Mouse (Mus musculus): ENCODE data around the gene Tmcc3.

Gene Tmcc3

GRCm38 (mm10) chr10:94360664-94361063 lies 48.9 kb downstream of the Tmcc3 start:
- DNase-seq (ENCODE audit: low spot score in 2 of 2) = no peak

- DNase-seq (ENCODE audit: low spot score in 2 of 2) = no peak
Observed at GRCm38 (mm10) chr10:94371293-94371692, 59.5 kb downstream of the Tmcc3 start.

- DNase-seq (ENCODE audit: low spot score in 2 of 2) = no peak
Observed at GRCm38 (mm10) chr10:94376941-94377340, 65.2 kb downstream of the Tmcc3 start.

- peak in 1 of 2 experiments; percentile 27 for DNase-seq (ENCODE audit: low spot score in 2 of 2)
Observed at GRCm38 (mm10) chr10:94377844-94378243, 66.1 kb downstream of the Tmcc3 start.

GRCm38 (mm10) chr10:94378383-94378782 lies 66.6 kb downstream of the Tmcc3 start:
- peak; percentile 90 to 91 for DNase-seq (ENCODE audit: low spot score in 2 of 2)

- no peak for DNase-seq (ENCODE audit: low spot score in 2 of 2)
Observed at GRCm38 (mm10) chr10:94380082-94380481, 68.3 kb downstream of the Tmcc3 start.

GRCm38 (mm10) chr10:94380662-94381392 lies 69.1 kb downstream of the Tmcc3 start:
- no peak for DNase-seq (ENCODE audit: low spot score in 2 of 2)

GRCm38 (mm10) chr10:94381393-94381740 lies 69.6 kb downstream of the Tmcc3 start:
- DNase-seq (ENCODE audit: low spot score in 2 of 2) = no peak

- DNase-seq (ENCODE audit: low spot score in 2 of 2) = no peak
Observed at GRCm38 (mm10) chr10:94382618-94383017, 70.9 kb downstream of the Tmcc3 start.

GRCm38 (mm10) chr10:94383565-94383964 lies 71.8 kb downstream of the Tmcc3 start:
- DNase-seq (ENCODE audit: low spot score in 2 of 2) = no peak

GRCm38 (mm10) chr10:94389219-94389618 lies 77.5 kb downstream of the Tmcc3 start:
- DNase-seq (ENCODE audit: low spot score in 2 of 2) = no peak

GRCm38 (mm10) chr10:94391049-94391448 lies 79.3 kb downstream of the Tmcc3 start:
- no peak for DNase-seq (ENCODE audit: low spot score in 2 of 2)

- no peak for DNase-seq (ENCODE audit: low spot score in 2 of 2)
Observed at GRCm38 (mm10) chr10:94394286-94394685, 82.5 kb downstream of the Tmcc3 start.

GRCm38 (mm10) chr10:94397833-94398596 lies 86.3 kb downstream of the Tmcc3 start:
- DNase-seq (ENCODE audit: low spot score in 2 of 2) = peak in 1 of 2 experiments; percentile 10

GRCm38 (mm10) chr10:94400895-94401294 lies 89.1 kb downstream of the Tmcc3 start:
- no peak for DNase-seq (ENCODE audit: low spot score in 2 of 2)

- DNase-seq (ENCODE audit: low spot score in 2 of 2) = no peak
Observed at GRCm38 (mm10) chr10:94405456-94405855, 93.7 kb downstream of the Tmcc3 start.

- no peak for DNase-seq (ENCODE audit: low spot score in 2 of 2)
Observed at GRCm38 (mm10) chr10:94406821-94407220, 95.1 kb downstream of the Tmcc3 start.

- DNase-seq (ENCODE audit: low spot score in 2 of 2) = peak; percentile 90 to 91
Observed at GRCm38 (mm10) chr10:94408356-94409146, 96.8 kb downstream of the Tmcc3 start.

- DNase-seq (ENCODE audit: low spot score in 2 of 2) = peak; percentile 54 to 59
Observed at GRCm38 (mm10) chr10:94409661-94410060, 97.9 kb downstream of the Tmcc3 start.

- DNase-seq (ENCODE audit: low spot score in 2 of 2) = no peak
Observed at GRCm38 (mm10) chr10:94411594-94411993, 99.8 kb downstream of the Tmcc3 start.

- DNase-seq (ENCODE audit: low spot score in 2 of 2) = no peak
Observed at GRCm38 (mm10) chr10:94413770-94414651, 102.3 kb downstream of the Tmcc3 start.
